Mouse (Mus musculus): ENCODE measurements around the gene Adarb2. TPM values are rescaled to one million over a fixed set of nuclear protein-coding genes. Genes with fewer than 3 reads are reported as not detected.

Adarb2 gene
- polyA plus RNA-seq, 1 experiment, result not detected

GRCm38 (mm10) chr13:8365523-8365922, 162.9 kb downstream of the Adarb2 start:
- Histone ChIP-seq H3K9me3 (no peaks in the 10 kb centered on the region), H3K36me3 (replicated peaks; ENCODE audit: low read length) (no peaks in the 10 kb centered on the region), H3K4me1 (no peaks in the 10 kb centered on the region), H3K4me3 (replicated peaks) (no peak overlapping the region), H3K27me3 (replicated peaks) (no peaks in the 10 kb centered on the region)
- TF ChIP-seq FLI1 (IDR thresholded peaks at IDR 0.05; ENCODE audit: low read length) (no peak), GATA1 (IDR thresholded peaks at IDR 0.05; ENCODE audit: borderline replicate concordance, low read length) (no peak)

- TF ChIP-seq GATA1 (IDR thresholded peaks at IDR 0.05; ENCODE audit: borderline replicate concordance, low read length), result no peak
- TF ChIP-seq FLI1 (IDR thresholded peaks at IDR 0.05; ENCODE audit: low read length), result no peak
- Histone ChIP-seq H3K36me3 (replicated peaks; ENCODE audit: low read length) (no peaks in the 10 kb centered on the region), H3K4me3 (replicated peaks) (no peak overlapping the region), H3K9me3 (no peaks in the 10 kb centered on the region), H3K4me1 (no peaks in the 10 kb centered on the region), H3K27me3 (replicated peaks) (no peaks in the 10 kb centered on the region)
Observed at GRCm38 (mm10) chr13:8366087-8366486, 163.4 kb downstream of the Adarb2 start.

- H3K36me3 ChIP-seq (replicated peaks; ENCODE audit: low read length), result no peaks in the 10 kb centered on the region
- TF ChIP-seq FLI1 (IDR thresholded peaks at IDR 0.05; ENCODE audit: low read length) (no peak), GATA1 (IDR thresholded peaks at IDR 0.05; ENCODE audit: borderline replicate concordance, low read length) (no peak)
- H3K9me3 ChIP-seq, result no peaks in the 10 kb centered on the region
- H3K4me3 ChIP-seq (replicated peaks), result no peak overlapping the region
- no peaks in the 10 kb centered on the region for H3K4me1 ChIP-seq
- H3K27me3 ChIP-seq (replicated peaks), result no peaks in the 10 kb centered on the region
Observed at GRCm38 (mm10) chr13:8369868-8370387, 167.3 kb downstream of the Adarb2 start.

DNA sequence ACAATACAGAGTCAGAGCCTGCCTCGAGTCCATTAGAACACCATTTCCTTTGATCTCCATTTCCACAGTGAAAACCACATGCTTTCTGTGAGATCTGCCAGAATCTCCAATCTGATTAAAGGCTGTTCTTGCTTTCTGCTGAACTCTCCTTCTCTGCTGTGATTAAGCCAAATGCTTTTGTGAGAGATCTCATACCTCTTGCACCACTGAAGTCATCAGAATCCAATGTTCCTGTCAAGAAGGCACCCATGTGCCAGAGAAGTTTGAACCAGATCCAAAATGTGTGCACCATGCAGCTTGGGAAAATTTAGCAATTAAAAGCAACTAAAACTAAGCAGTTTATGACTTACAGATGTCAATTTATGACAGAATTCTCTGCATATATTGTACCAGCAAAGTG, 185.9 kb downstream of the Adarb2 start:
- H3K4me3 ChIP-seq (replicated peaks), result no peak overlapping the region
- H3K36me3 ChIP-seq (replicated peaks; ENCODE audit: low read length), result no peaks in the 10 kb centered on the region
- no peaks in the 10 kb centered on the region for H3K27me3 ChIP-seq (replicated peaks)
- no peaks in the 10 kb centered on the region for H3K9me3 ChIP-seq
- H3K4me1 ChIP-seq, result no peaks in the 10 kb centered on the region
- TF ChIP-seq FLI1 (IDR thresholded peaks at IDR 0.05; ENCODE audit: low read length) (no peak), GATA1 (IDR thresholded peaks at IDR 0.05; ENCODE audit: borderline replicate concordance, low read length) (no peak)

DNA sequence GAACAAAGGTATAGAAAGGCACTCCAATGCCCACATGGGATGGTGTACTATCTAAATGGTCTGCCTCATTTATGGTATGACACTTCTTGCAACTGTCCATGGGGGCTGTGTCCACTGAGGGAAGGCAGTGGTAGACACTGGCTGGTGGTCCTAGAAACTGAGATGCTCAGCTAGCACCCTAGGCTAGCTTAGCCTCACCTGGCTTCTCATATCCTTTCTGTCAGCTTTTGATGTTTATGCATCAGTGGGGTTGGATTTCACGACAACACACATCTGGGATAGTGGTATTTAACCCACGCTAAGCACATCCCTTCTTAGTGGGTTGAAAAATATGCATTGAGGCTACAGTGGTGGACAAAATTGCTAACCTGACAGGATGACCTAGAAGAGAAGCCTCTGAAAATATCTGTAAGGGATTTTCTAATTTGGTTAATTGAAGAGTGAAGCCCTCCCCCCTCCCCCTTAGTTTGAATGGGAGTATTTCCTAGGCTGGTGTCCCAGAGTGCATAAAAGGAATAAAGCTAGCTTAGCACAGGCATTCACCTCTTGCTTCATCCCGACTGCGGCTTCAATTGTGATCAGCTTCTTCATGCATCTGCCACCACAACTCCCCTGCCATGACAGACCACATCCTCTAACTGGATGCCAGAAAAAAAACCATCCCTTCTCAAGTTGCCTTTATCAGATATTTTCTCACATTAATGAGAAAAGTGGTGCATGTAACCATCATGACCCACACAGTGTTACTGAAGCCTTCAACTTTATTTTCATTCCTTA, 197.8 kb downstream of the Adarb2 start:
- Histone ChIP-seq H3K9me3 (no peaks in the 10 kb centered on the region), H3K4me1 (no peaks in the 10 kb centered on the region), H3K36me3 (replicated peaks; ENCODE audit: low read length) (no peaks in the 10 kb centered on the region), H3K4me3 (replicated peaks) (no peak overlapping the region), H3K27me3 (replicated peaks) (no peaks in the 10 kb centered on the region)
- TF ChIP-seq FLI1 (IDR thresholded peaks at IDR 0.05; ENCODE audit: low read length) (no peak), GATA1 (IDR thresholded peaks at IDR 0.05; ENCODE audit: borderline replicate concordance, low read length) (no peak)

DNA sequence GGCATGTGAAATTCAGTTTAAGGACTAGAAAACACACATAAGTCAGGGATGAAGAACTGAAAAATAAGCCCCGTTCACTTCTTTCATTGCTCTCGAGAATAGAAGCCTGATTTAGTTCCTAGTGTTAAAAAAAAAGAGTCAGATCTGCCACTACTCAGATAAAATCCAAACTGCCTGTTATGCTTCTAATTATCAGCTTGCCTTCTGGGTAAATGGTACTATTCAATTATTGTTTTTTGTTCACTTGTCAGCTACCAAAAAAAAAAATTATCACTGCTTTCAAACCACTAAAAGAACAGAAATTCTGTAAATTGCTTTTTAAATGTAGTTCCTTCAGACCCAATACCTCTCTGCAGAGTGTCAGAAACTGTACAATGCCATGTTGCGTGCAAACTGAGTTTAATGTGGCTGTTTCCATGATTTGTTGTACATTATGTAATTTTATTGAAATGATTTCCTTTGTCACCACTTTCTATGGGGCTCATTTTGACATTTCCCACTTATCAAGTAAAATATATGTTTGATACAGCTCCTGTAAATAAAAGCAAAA, 199.7 kb downstream of the Adarb2 start:
- no peak overlapping the region for H3K4me3 ChIP-seq (replicated peaks)
- H3K4me1 ChIP-seq, result no peaks in the 10 kb centered on the region
- no peaks in the 10 kb centered on the region for H3K36me3 ChIP-seq (replicated peaks; ENCODE audit: low read length)
- TF ChIP-seq GATA1 (IDR thresholded peaks at IDR 0.05; ENCODE audit: borderline replicate concordance, low read length) (no peak), FLI1 (IDR thresholded peaks at IDR 0.05; ENCODE audit: low read length) (no peak)
- no peaks in the 10 kb centered on the region for H3K9me3 ChIP-seq
- H3K27me3 ChIP-seq (replicated peaks), result no peaks in the 10 kb centered on the region

DNA sequence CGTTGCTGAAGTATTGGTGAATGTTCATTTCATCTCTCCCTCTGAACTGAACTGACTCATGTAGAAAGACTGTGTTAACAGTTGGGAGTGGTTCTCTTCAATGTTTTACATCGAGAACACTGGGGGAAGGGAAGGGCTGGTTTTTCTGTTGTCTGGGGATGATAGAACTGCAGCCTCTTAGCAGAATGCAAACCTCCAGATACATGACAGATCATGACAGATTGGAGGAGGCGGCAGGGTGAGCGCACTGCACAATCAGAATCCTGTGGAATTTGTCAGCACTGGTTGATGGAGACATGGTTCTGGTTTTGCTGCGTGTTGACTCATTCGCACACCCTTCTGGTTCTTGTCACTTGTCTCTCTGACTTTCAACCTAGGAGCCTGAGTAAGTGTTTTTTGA, 203.4 kb downstream of the Adarb2 start:
- H3K9me3 ChIP-seq, result no peaks in the 10 kb centered on the region
- H3K4me1 ChIP-seq, result no peaks in the 10 kb centered on the region
- no peak overlapping the region for H3K4me3 ChIP-seq (replicated peaks)
- H3K27me3 ChIP-seq (replicated peaks), result no peaks in the 10 kb centered on the region
- TF ChIP-seq FLI1 (IDR thresholded peaks at IDR 0.05; ENCODE audit: low read length) (no peak), GATA1 (IDR thresholded peaks at IDR 0.05; ENCODE audit: borderline replicate concordance, low read length) (no peak)
- no peaks in the 10 kb centered on the region for H3K36me3 ChIP-seq (replicated peaks; ENCODE audit: low read length)

DNA sequence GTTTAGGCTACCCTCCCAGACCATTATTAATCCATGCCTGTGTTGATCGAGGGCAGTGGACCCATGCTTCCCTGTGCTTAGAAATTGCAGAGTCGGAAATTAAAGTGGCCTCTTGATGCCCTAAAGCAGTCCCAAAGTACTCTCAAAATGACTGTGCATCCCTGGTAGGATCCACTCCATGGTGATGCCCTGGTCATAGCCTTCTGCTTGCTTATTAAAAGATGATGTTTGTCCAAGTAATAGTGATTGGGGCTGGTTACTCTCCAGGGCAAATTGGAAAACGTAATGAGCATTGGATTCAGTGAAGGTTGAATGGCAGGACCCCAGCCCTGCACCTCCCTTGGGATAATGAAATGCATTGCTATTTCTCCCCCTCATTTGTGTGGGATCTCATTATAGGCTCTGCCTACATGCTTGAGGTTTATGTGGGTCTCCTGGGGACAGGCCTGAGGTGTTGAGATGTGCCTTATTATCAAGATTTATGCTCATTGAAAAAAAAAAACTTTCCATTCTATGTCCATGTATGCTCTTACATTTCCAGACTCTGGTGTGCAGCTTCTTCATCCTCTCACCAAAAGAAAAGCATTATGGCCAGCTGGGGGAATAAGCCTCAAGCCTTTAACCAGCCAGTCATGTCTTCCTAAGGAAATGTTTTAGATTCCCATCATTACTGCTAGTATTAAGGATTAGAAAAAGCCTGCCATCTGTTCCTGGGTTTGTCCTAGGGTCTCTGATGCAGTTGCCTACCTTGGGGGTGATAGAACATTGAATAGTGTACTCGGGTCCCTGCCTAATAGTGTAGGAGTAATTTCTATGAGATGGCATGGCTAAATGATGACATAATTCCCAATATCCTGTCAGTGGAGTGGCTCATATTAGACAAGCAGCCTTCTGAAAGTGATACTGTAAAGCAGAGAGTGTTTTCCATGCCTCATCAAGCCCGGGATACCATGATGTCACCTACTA, 208.0 kb downstream of the Adarb2 start:
- H3K27me3 ChIP-seq (replicated peaks), result no peaks in the 10 kb centered on the region
- no peaks in the 10 kb centered on the region for H3K36me3 ChIP-seq (replicated peaks; ENCODE audit: low read length)
- H3K9me3 ChIP-seq, result no peaks in the 10 kb centered on the region
- H3K4me3 ChIP-seq (replicated peaks), result no peak overlapping the region
- no peaks in the 10 kb centered on the region for H3K4me1 ChIP-seq
- TF ChIP-seq GATA1 (IDR thresholded peaks at IDR 0.05; ENCODE audit: borderline replicate concordance, low read length) (no peak), FLI1 (IDR thresholded peaks at IDR 0.05; ENCODE audit: low read length) (no peak)

GRCm38 (mm10) chr13:8424019-8424719, 221.5 kb downstream of the Adarb2 start:
- no peaks in the 10 kb centered on the region for H3K4me1 ChIP-seq
- no peaks in the 10 kb centered on the region for H3K36me3 ChIP-seq (replicated peaks; ENCODE audit: low read length)
- TF ChIP-seq GATA1 (IDR thresholded peaks at IDR 0.05; ENCODE audit: borderline replicate concordance, low read length), result no peak
- no peak for TF ChIP-seq FLI1 (IDR thresholded peaks at IDR 0.05; ENCODE audit: low read length)
- H3K4me3 ChIP-seq (replicated peaks), result no peak overlapping the region
- H3K9me3 ChIP-seq, result no peaks in the 10 kb centered on the region
- H3K27me3 ChIP-seq (replicated peaks), result no peaks in the 10 kb centered on the region
